Mouse (Mus musculus): Measurements from ENCODE around the gene Ccdc188. TPM values are rescaled to one million over a fixed set of nuclear protein-coding genes. Genes with fewer than 3 reads are reported as not detected.

The Ccdc188 gene
- not detected in 2 replicates for polyA plus RNA-seq (2015; fragmentation: Nextera tagmentation; extraction: Ambion mirVana)

DNA sequence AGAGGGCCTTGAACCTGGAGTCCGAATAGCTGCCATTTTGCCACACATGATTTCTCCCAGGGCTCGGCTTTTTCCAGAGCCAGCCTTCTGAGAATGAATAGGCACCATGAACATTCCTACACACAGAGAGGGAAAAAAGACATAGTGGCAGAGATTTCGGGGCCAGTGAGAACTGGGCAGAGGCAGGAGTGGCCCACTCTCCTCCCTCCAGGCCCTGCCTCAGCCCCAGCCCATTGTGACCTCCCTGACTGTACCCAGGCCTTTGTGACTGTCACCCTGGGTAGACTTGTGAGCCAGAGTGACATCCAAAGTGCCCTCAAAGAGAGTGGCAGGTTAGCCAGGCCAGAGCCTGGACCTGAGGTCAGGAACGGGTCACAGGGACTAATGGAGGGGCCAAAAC, at the start of gene Ccdc188:
Gene Ccdc188 (plus strand): TSS at position 301 of the 400 bp plus-strand sequence.

DNA sequence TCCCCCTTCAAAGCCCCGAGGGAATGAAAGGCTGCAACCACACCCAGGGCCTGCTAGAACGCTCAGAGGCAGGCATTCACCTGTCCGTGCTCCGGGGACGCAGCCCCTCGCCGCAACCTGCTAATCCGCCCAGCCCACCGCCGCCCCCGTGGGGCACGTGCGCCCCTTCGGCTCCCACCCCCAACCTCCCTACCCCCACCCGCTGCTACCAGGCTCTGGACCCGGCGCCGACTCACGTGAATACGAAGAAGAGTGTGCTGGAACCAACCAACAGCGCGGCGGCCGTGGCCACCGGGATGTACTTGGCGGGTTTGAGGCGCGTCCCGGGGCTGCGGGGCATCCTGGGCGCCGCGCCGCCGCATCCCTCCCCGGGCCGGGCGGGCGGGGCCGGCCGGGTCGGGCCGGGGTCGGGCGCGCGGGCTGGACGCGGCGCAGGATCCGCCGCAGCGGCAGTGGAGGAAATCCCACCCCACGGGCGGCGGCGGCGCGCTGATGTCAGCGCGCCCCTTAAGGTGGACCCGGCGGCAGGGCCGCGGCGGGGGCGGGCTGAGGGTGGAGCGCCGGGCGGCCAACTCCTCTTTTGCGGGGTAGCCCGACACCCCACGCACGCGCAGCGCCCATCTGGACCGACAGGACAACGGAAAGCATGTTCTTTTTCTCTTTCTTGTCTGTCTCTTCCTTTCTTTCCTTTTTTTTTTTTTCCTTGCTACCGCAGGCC, 17.2 kb downstream of the Ccdc188 start, which contains the start of gene Zdhhc8:
Gene Zdhhc8 (minus strand): TSS at position 466 of the 718 bp plus-strand sequence.

DNA sequence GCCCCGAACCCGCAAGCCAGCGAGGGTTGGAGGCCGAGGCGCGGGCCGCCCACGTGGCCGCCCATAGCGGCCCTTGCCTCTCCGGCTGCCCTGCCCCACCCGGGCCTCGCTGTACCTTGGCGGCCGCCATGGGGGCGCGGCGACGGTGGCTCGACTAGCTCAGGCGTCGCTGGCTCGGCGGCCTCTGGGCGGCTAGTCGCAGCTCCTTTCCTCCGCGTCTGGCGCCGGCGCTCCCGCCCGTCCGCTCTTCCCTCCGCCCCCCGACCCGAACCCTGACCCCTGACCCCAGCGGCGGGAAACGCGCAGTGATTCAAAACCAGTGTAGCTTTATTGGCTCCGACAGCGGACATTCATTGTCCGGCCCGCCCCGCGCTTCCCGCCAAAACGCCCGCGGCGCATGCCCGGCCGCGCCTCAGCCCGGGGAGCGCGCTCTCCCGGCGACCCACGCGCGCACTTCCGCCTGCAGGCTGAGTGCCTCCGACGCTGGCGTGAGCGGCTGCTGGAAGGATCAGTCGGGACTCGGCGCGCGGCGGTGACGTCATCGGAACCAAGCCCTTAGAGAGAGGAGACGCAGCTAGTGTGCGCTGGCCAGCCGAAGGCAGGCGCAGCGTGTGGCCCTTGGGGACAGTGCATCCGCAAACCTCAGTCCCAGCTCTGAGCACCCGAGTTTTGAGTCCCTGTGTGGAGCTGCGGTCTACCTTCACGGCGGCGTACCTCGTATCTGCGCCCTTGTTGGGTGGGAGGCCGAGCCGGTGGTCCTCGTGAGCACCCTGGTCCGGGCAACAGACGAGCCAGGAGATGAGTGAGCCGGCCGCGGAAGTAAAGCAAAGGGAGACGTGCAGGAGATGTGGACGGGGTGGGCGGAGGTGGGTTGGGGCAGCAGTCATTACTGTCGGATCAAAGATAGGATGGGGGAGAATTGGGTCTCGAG, 31.0 kb downstream of the Ccdc188 start, which contains the start of the genes Trmt2a and Ranbp1:
Gene Trmt2a (plus strand): TSS at position 247 of the 931 bp plus-strand sequence.
Gene Ranbp1 (minus strand): TSS at position 300 of the 931 bp plus-strand sequence.

DNA sequence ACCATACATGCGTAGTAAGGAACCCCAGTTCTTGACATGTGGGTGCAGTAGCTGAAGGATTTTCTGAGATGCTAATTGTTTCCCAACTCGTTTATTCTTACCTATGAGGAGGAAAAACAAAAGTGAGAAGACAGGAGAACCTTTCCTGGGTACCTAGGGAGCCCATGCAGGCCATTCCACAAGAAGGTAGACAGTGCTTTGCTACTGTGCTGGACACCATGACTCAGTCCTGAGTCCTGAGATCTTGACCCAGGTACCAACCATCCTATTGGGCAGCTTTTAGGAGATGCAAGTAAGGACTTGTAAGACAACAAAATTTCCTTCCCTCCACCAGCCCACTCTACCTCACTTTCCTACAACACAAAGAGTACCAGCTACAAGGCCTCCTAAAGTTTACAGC, 40.5 kb downstream of the Ccdc188 start, which contains the start of gene Gm49776:
Gene Gm49776 (minus strand): TSS at position 101 of the 400 bp plus-strand sequence.

Other genes starting within 250 kb of the Ccdc188 start
- not detected in 2 replicates for gene Vpreb2, start 237.5 kb upstream of the Ccdc188 start, polyA plus RNA-seq (2015; fragmentation: Nextera tagmentation; extraction: Ambion mirVana)
- gene Dgcr6, start 165.0 kb upstream of the Ccdc188 start, polyA plus RNA-seq (2015; fragmentation: Nextera tagmentation; extraction: Ambion mirVana) = 64.5 and 71.5 TPM in 2 replicates
- gene Prodh, start 127.7 kb upstream of the Ccdc188 start, polyA plus RNA-seq (2015; fragmentation: Nextera tagmentation; extraction: Ambion mirVana) = 5.5 and 7.0 TPM in 2 replicates
- 0.26 and 0.37 TPM in 2 replicates for gene Rtn4r, start 90.2 kb upstream of the Ccdc188 start, polyA plus RNA-seq (2015; fragmentation: Nextera tagmentation; extraction: Ambion mirVana)
- gene Zdhhc8, start 17.3 kb downstream of the Ccdc188 start, polyA plus RNA-seq (2015; fragmentation: Nextera tagmentation; extraction: Ambion mirVana) = 20.2 and 20.5 TPM in 2 replicates
- gene Trmt2a, start 30.8 kb downstream of the Ccdc188 start, polyA plus RNA-seq (2015; fragmentation: Nextera tagmentation; extraction: Ambion mirVana) = 36.3 and 37.2 TPM in 2 replicates
- gene Ranbp1, start 30.9 kb downstream of the Ccdc188 start, polyA plus RNA-seq (2015; fragmentation: Nextera tagmentation; extraction: Ambion mirVana) = 151 and 209 TPM in 2 replicates
- 1.4 TPM in 1 of 2 replicates, not detected in the other for gene Gm49776, start 40.4 kb downstream of the Ccdc188 start, polyA plus RNA-seq (2015; fragmentation: Nextera tagmentation; extraction: Ambion mirVana)
- gene Dgcr8, start 71.4 kb downstream of the Ccdc188 start, polyA plus RNA-seq (2015; fragmentation: Nextera tagmentation; extraction: Ambion mirVana) = 10.9 and 13.9 TPM in 2 replicates
- gene Tango2, start 130.2 kb downstream of the Ccdc188 start, polyA plus RNA-seq (2015; fragmentation: Nextera tagmentation; extraction: Ambion mirVana) = 22.1 and 27.7 TPM in 2 replicates
- gene Arvcf, start 130.3 kb downstream of the Ccdc188 start, polyA plus RNA-seq (2015; fragmentation: Nextera tagmentation; extraction: Ambion mirVana) = 16.2 and 18.4 TPM in 2 replicates
- gene Txnrd2, start 208.5 kb downstream of the Ccdc188 start, polyA plus RNA-seq (2015; fragmentation: Nextera tagmentation; extraction: Ambion mirVana) = 19.4 and 20.9 TPM in 2 replicates
- 111 and 116 TPM in 2 replicates for gene Comt, start 209.0 kb downstream of the Ccdc188 start, polyA plus RNA-seq (2015; fragmentation: Nextera tagmentation; extraction: Ambion mirVana)